Mouse (Mus musculus) bone marrow, adult 2 months (tissue): Measurements from ENCODE around the gene Tnip2.

Experiments
- CTCF ChIP-seq: fragments of 200-500 bp; IDR thresholded peaks from 2 replicates; pipeline ENCODE4 v1.5.1; 2011; ENCODE audit warnings: low read length, control low read depth; ENCODE audit not compliant: control insufficient read depth, insufficient read depth
- POLR2A ChIP-seq: fragments of 200-500 bp; IDR thresholded peaks from 2 replicates; pipeline ENCODE4 v1.6.1; 2011; ENCODE audit warnings: low read depth, mild to moderate bottlenecking, control low read depth, low read length, borderline replicate concordance; ENCODE audit not compliant: control insufficient read depth

GRCm38 (mm10) chr5:34535831-34536230, 22.0 kb upstream of the Tnip2 start:
- TF ChIP-seq POLR2A (no peak), CTCF (no peak)
